Mouse (Mus musculus) MEL (cell line): ENCODE results near the gene Saa1. TPM values are rescaled to one million over a fixed set of nuclear protein-coding genes. Genes with fewer than 3 reads are reported as not detected.

Source experiments
- DNase-seq: peaks from one replicate; pipeline ENCODE4 v3.0.0; 2011; ENCODE audit warnings: low read depth, low spot score
- H3K27ac ChIP-seq: 2 replicates; pipeline ENCODE4 v1.5.1; 2012; ENCODE audit warnings: low read depth, mild to moderate bottlenecking, control low read depth, low read length, moderate library complexity; ENCODE audit not compliant: control insufficient read depth
- H3K27me3 ChIP-seq, 2 experiments: fragments of 150-350 bp in 1 of 2; sonication (generic) in 1 of 2; 2 replicates each; pipeline ENCODE4 v1.6.1; 2012; ENCODE audit warnings: low read length in 2 of 2, mild to moderate bottlenecking in 2 of 2, improper control_type of control experiment in 1 of 2, moderate library complexity in 1 of 2; ENCODE audit not compliant: insufficient read depth in 2 of 2, control insufficient read depth in 1 of 2
- H3K36me3 ChIP-seq, 2 experiments: 2 replicates each; pipeline ENCODE4 v1.6.1; 2012 to 2014; ENCODE audit warnings: low read length in 2 of 2, improper control_type of control experiment in 1 of 2, inconsistent platforms in 1 of 2, mild to moderate bottlenecking in 1 of 2; ENCODE audit not compliant: insufficient read depth in 2 of 2, control insufficient read depth in 1 of 2
- H3K4me1 ChIP-seq, 2 experiments: fragments of 150-350 bp in 1 of 2; sonication (generic) in 1 of 2; 2 replicates each; pipeline ENCODE4 v1.6.1; 2012; ENCODE audit warnings: low read length in 2 of 2, improper control_type of control experiment in 1 of 2, mild to moderate bottlenecking in 1 of 2; ENCODE audit not compliant: insufficient read depth in 2 of 2, control insufficient read depth in 1 of 2
- H3K4me3 ChIP-seq, 2 experiments: fragments of 150-350 bp in 1 of 2; sonication (generic) in 1 of 2; 2 replicates each; pipeline ENCODE4 v1.5.1; 2012; ENCODE audit warnings: low read depth in 2 of 2, low read length in 2 of 2, mild to moderate bottlenecking in 2 of 2, moderate library complexity in 2 of 2, control low read depth in 1 of 2, improper control_type of control experiment in 1 of 2; ENCODE audit not compliant: control insufficient read depth in 1 of 2, insufficient read depth in 1 of 2
- H3K79me2 ChIP-seq: 2 replicates; pipeline ENCODE4 v1.6.1; 2012; ENCODE audit warnings: mild to moderate bottlenecking, low read length, moderate library complexity; ENCODE audit not compliant: control insufficient read depth, poor library complexity, insufficient read depth
- H3K9ac ChIP-seq: 2 replicates; pipeline ENCODE4 v1.6.1; 2012; ENCODE audit warnings: low read depth, mild to moderate bottlenecking, control low read depth, low read length, moderate library complexity; ENCODE audit not compliant: control insufficient read depth, poor library complexity, severe bottlenecking
- H3K9me3 ChIP-seq: fragments of 150-350 bp; sonication (generic); replicated peaks from 2 replicates; pipeline ENCODE4 v1.6.1; 2012; ENCODE audit warnings: mild to moderate bottlenecking, low read length, improper control_type of control experiment, moderate library complexity; ENCODE audit not compliant: insufficient read depth
- CHD1 ChIP-seq: IDR thresholded peaks from 2 replicates; pipeline ENCODE4 v1.6.1; 2012; ENCODE audit warnings: low read depth, mild to moderate bottlenecking, inconsistent platforms, low read length, improper control_type of control experiment
- CTCF ChIP-seq, 3 experiments: IDR thresholded peaks in 2 of 3; conservative IDR thresholded peaks in 1 of 3; 2 replicates each; pipeline ENCODE4 v1.5.1; 2011 to 2012; ENCODE audit warnings: low read length in 3 of 3, low read depth in 2 of 3, mild to moderate bottlenecking in 2 of 3, improper control_type of control experiment in 1 of 3, inconsistent platforms in 1 of 3, mixed read lengths in 1 of 3, moderate library complexity in 1 of 3; ENCODE audit not compliant: control insufficient read depth in 1 of 3, insufficient read depth in 1 of 3, poor library complexity in 1 of 3, severe bottlenecking in 1 of 3
- MAFK ChIP-seq: IDR thresholded peaks from 2 replicates; pipeline ENCODE4 v1.6.1; 2011; ENCODE audit warnings: low read depth, mild to moderate bottlenecking, low read length, improper control_type of control experiment, borderline replicate concordance
- MAX ChIP-seq: IDR thresholded peaks from 2 replicates; pipeline ENCODE4 v1.6.1; 2011; ENCODE audit warnings: low read length, improper control_type of control experiment
- MXI1 ChIP-seq: IDR thresholded peaks from 2 replicates; pipeline ENCODE4 v1.6.1; 2011; ENCODE audit warnings: mild to moderate bottlenecking, low read depth, low read length, improper control_type of control experiment
- MYB ChIP-seq: IDR thresholded peaks from 2 replicates; pipeline ENCODE4 v1.6.1; 2011; ENCODE audit warnings: mild to moderate bottlenecking, low read depth, low read length, improper control_type of control experiment
- MYC ChIP-seq: IDR thresholded peaks from 2 replicates; pipeline ENCODE4 v1.6.1; 2011; ENCODE audit warnings: low read depth, mild to moderate bottlenecking, low read length, improper control_type of control experiment, moderate library complexity
- NELFE ChIP-seq: IDR thresholded peaks from 2 replicates; pipeline ENCODE4 v1.6.1; 2011; ENCODE audit warnings: low read depth, low read length, improper control_type of control experiment
- POLR2A ChIP-seq, 2 experiments: IDR thresholded peaks; 2 replicates each; pipeline ENCODE4 v1.6.1; 2011 to 2012; ENCODE audit warnings: low read length in 2 of 2, mild to moderate bottlenecking in 2 of 2, control low read depth in 1 of 2, improper control_type of control experiment in 1 of 2, low read depth in 1 of 2, moderate library complexity in 1 of 2; ENCODE audit not compliant: control insufficient read depth in 1 of 2, insufficient read depth in 1 of 2, poor library complexity in 1 of 2
- POLR2AphosphoS2 ChIP-seq: IDR thresholded peaks from 2 replicates; pipeline ENCODE4 v1.6.1; 2011; ENCODE audit warnings: low read length, improper control_type of control experiment
- POLR2AphosphoS5 ChIP-seq: IDR thresholded peaks from 2 replicates; pipeline ENCODE4 v1.6.1; 2012; ENCODE audit warnings: low read depth, borderline replicate concordance, mild to moderate bottlenecking, inconsistent platforms, low read length, moderate library complexity, mixed read lengths
- RAD21 ChIP-seq: IDR thresholded peaks from 2 replicates; pipeline ENCODE4 v1.6.1; 2011; ENCODE audit warnings: mild to moderate bottlenecking, low read depth, low read length, improper control_type of control experiment
- TAL1 ChIP-seq: IDR thresholded peaks from 2 replicates; pipeline ENCODE4 v1.6.1; 2012; ENCODE audit warnings: mild to moderate bottlenecking, inconsistent platforms, low read length, moderate library complexity, mixed read lengths
- TBP ChIP-seq: IDR thresholded peaks from 2 replicates; pipeline ENCODE4 v1.8.0; 2011; ENCODE audit warnings: low read depth, low read length, improper control_type of control experiment
- USF1 ChIP-seq: IDR thresholded peaks from 2 replicates; pipeline ENCODE4 v1.6.1; 2014; ENCODE audit warnings: low read depth, mild to moderate bottlenecking, inconsistent platforms, low read length, improper control_type of control experiment, moderate library complexity
- ZC3H11A ChIP-seq: IDR thresholded peaks from 2 replicates; pipeline ENCODE4 v1.6.1; 2012; ENCODE audit warnings: low read depth, mild to moderate bottlenecking, inconsistent platforms, low read length, improper control_type of control experiment
- ZKSCAN1 ChIP-seq: IDR thresholded peaks from 2 replicates; pipeline ENCODE4 v1.6.1; 2012; ENCODE audit warnings: low read depth, mild to moderate bottlenecking, inconsistent platforms, low read length, improper control_type of control experiment, moderate library complexity
- polyA plus RNA-seq, 2 experiments: library from polyadenylated mRNA; stranded (reverse) in 1 of 2; unstranded in 1 of 2; fragments of >175 nt in 1 of 2; fragments of >200 nt in 1 of 2; gene quantifications; 2 replicates each; pipeline versions ENCODE4 v1.2.1 to v1.2.4; 2012; ENCODE audit warnings: low replicate concordance in 2 of 2, low read depth in 1 of 2; ENCODE audit not compliant: insufficient read length in 2 of 2, insufficient read depth in 1 of 2, missing spikeins in 1 of 2
- total RNA-seq: library from RNA; depleted of rRNA; stranded (reverse); fragments of 300-350 nt; gene quantifications from 2 replicates; pipeline ENCODE4 v1.2.3, GENCODE M21; 2012

The Saa1 gene
- total and polyA plus RNA-seq, 3 experiments: not detected

DNA sequence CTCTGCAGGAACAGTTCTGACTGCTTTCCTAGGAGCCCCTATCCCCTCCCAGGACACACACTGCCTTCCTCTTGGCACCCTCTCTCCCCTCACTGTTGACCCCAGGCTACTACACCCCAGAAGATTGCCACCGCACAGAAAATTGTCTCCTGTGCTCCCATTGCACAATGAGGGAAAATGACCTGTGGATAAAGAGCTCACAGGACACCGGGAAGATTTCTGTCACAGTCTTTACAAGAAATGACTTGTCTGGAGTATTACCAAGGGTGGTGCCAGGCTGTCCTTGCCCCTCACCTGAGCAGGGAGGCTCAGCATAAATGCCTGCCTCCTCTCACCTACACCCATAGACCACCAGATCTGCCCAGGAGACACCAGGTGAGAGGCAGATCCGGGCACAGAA, 8.7 kb upstream of the Saa1 start, which contains the start of gene Saa2:
TSS of gene Saa2 (plus strand) at position 301 of the 400 bp plus-strand sequence.
- peaks cover 9 to 13% of the 10 kb centered on the region in 2 experiments for H3K27me3 ChIP-seq
- no peaks in the 10 kb centered on the region for H3K9me3 ChIP-seq
- no peaks in the 10 kb centered on the region for H3K36me3 ChIP-seq
- H3K9ac ChIP-seq: no peak within 1 kb of the TSS
- no peak within 1 kb of the TSS for H3K27ac ChIP-seq
- TF ChIP-seq MAFK (no peak), POLR2AphosphoS2 (no peak), NELFE (no peak), ZC3H11A (no peak), TBP (no peak), POLR2A (IDR thresholded peaks at IDR 0.05; ENCODE audit: control insufficient read depth in 1 of 2, insufficient read depth in 1 of 2, low read depth in 1 of 2, low read length in 2 of 2, poor library complexity in 1 of 2) (no peak), RAD21 (no peak), CTCF (IDR thresholded peaks at IDR 0.05 in 2 of 3, conservative IDR thresholded peaks at IDR 0.05 in 1 of 3; ENCODE audit: control insufficient read depth in 1 of 3, insufficient read depth in 1 of 3, low read depth in 2 of 3, low read length in 3 of 3, poor library complexity in 1 of 3, severe bottlenecking in 1 of 3) (no peak), MAX (no peak), USF1 (no peak), TAL1 (no peak), MYC (no peak), MYB (no peak)
- no peaks in the 10 kb centered on the region for H3K4me1 ChIP-seq
- no peaks in the 10 kb centered on the region for H3K79me2 ChIP-seq
- no peak within 1 kb of the TSS for H3K4me3 ChIP-seq
- DNase-seq: no peak

DNA sequence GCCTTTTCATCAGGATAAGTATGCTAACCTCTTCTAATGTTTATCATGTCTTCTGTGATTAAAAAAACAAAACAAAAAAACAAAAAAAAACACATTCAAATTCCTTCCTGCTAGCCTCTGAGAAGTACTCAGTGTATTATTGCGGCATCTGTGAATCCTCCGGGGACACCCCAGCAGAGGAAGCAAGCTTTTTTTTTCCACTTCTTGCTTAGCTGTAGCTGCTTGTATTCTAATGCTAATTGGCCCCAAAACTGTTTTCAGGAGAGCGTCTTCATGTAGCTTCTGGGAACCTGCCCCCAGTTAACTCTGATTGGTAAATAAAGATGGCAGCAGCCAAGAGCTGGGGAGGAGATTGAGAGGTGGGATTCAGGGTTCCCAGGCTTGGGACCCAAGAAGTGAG, 5.7 kb upstream of the Saa1 start:
- H3K27me3 ChIP-seq: peaks cover 15 to 17% of the 10 kb centered on the region in 2 experiments
- no peak overlapping the region for H3K9ac ChIP-seq
- H3K4me1 ChIP-seq: no peaks in the 10 kb centered on the region
- no peak overlapping the region for H3K4me3 ChIP-seq
- no peak overlapping the region for H3K27ac ChIP-seq
- H3K36me3 ChIP-seq: no peaks in the 10 kb centered on the region
- H3K9me3 ChIP-seq: no peaks in the 10 kb centered on the region
- DNase-seq: no peak
- H3K79me2 ChIP-seq: no peaks in the 10 kb centered on the region
- TF ChIP-seq MXI1: no peak
- TF ChIP-seq ZKSCAN1: no peak

DNA sequence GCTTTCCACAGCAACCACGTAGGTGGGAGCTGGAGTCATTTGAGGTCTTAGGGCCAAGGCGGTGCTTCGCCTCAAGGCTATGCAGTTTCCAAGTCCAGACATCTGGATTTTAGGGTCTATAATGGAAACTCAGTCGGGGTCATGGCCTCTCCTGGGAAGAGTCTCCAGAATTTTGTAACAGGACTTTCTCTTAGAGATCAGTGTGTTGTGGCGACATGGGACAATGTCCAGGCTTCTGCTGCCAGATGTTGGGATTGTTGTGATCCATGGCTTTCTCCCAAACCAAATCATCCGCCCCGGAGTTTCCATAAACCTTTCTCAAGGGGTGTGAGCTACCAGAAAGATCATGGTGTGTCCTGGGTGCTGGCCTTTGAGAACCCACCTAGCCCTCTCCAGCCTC, 3.6 kb upstream of the Saa1 start:
- TF ChIP-seq POLR2AphosphoS5 (no peak), CHD1 (no peak)
- no peak overlapping the region for H3K27ac ChIP-seq
- no peaks in the 10 kb centered on the region for H3K4me1 ChIP-seq
- H3K9ac ChIP-seq: no peak overlapping the region
- no peak overlapping the region for H3K4me3 ChIP-seq
- peaks cover 15 to 19% of the 10 kb centered on the region in 2 experiments for H3K27me3 ChIP-seq
- DNase-seq: no peak
- H3K9me3 ChIP-seq: no peaks in the 10 kb centered on the region
- no peaks in the 10 kb centered on the region for H3K36me3 ChIP-seq
- H3K79me2 ChIP-seq: no peaks in the 10 kb centered on the region
